Mouse (Mus musculus) heart, embryonic 16.5 days (tissue): ENCODE measurements at regions not wholly inside any gene's neighbourhood (a gene's known extent, or its start where the extent isn't known, plus 50 kb on each side); places are given as distances from the start of the nearest gene placed in this dataset.
A peak's percentile ranks its signal among the peaks of the same experiment; 100 is the strongest.

Source experiments
- ATAC-seq: fragments of 200-750 bp; cut with Nextera tagmentation; replicated peaks from 2 replicates; pipeline ENCODE4 v1.8.0; 2017; ENCODE audit warnings: moderate number of reproducible peaks; ENCODE audit not compliant: insufficient read depth, low FRiP score; ENCODE audit errors: extremely low read depth
- H3K27ac ChIP-seq: fragments of 300-500 bp; sonication (generic); 2 replicates; pipeline ENCODE4 v1.5.1; 2014; ENCODE audit warnings: mild to moderate bottlenecking, low read length, control low read depth, moderate library complexity
- H3K27me3 ChIP-seq: fragments of 300-500 bp; sonication (generic); 2 replicates; pipeline ENCODE4 v1.6.1; 2014; ENCODE audit warnings: low read length, mixed read lengths; ENCODE audit not compliant: control insufficient read depth, insufficient read depth
- H3K36me3 ChIP-seq: fragments of 300-500 bp; sonication (generic); 2 replicates; pipeline ENCODE4 v1.6.1; 2014; ENCODE audit not compliant: control insufficient read depth, insufficient read depth
- H3K4me1 ChIP-seq: fragments of 300-500 bp; sonication (generic); 2 replicates; pipeline ENCODE4 v1.6.1; 2014; ENCODE audit warnings: low read length, mixed read lengths; ENCODE audit not compliant: control insufficient read depth, insufficient read depth
- H3K4me2 ChIP-seq: fragments of 300-500 bp; sonication (generic); 2 replicates; pipeline ENCODE4 v1.6.1; 2014; ENCODE audit warnings: low read depth, mild to moderate bottlenecking, control low read depth, low read length
- H3K4me3 ChIP-seq: fragments of 300-500 bp; sonication (generic); 2 replicates; pipeline ENCODE4 v1.5.1; 2014; ENCODE audit warnings: mild to moderate bottlenecking, control low read depth, low read length
- H3K9ac ChIP-seq: fragments of 300-500 bp; sonication (generic); 2 replicates; pipeline ENCODE4 v1.6.1; 2014; ENCODE audit warnings: low read length, control low read depth
- H3K9me3 ChIP-seq: fragments of 300-500 bp; sonication (generic); replicated peaks from 2 replicates; pipeline ENCODE4 v1.6.1; 2016; ENCODE audit warnings: low read length; ENCODE audit not compliant: control insufficient read depth
- WGBS: fragments of 180-500 bp; shearing (Covaris S2); extraction: QIAGEN DNeasy Blood & Tissue Kit; methylation state at CpG from one replicate; pipeline ENCODE4 v1.1.7; 2014; 5-methylcytosine and 5-hydroxymethylcytosine counted together

- H3K4me1 ChIP-seq = no peaks in the 10 kb centered on the region
- no peaks in the 10 kb centered on the region for H3K36me3 ChIP-seq
- H3K9me3 ChIP-seq = no peaks in the 10 kb centered on the region
- H3K27me3 ChIP-seq = no peaks in the 10 kb centered on the region
- peak overlapping the region; percentile 9; the same call in 1 of the 2 replicates for H3K27ac ChIP-seq
- no peak overlapping the region for H3K4me2 ChIP-seq
- ATAC-seq = peak; percentile 69; the same call in 1 of the 2 replicates
- H3K9ac ChIP-seq = no peak overlapping the region
- no peak overlapping the region for H3K4me3 ChIP-seq
- 26% methylated on average over 4 of the region's 4 CpGs for WGBS
Measured at GRCm38 (mm10) chrX:166931048-166931447, 278.1 kb downstream of the Tmsb4x start.

DNA sequence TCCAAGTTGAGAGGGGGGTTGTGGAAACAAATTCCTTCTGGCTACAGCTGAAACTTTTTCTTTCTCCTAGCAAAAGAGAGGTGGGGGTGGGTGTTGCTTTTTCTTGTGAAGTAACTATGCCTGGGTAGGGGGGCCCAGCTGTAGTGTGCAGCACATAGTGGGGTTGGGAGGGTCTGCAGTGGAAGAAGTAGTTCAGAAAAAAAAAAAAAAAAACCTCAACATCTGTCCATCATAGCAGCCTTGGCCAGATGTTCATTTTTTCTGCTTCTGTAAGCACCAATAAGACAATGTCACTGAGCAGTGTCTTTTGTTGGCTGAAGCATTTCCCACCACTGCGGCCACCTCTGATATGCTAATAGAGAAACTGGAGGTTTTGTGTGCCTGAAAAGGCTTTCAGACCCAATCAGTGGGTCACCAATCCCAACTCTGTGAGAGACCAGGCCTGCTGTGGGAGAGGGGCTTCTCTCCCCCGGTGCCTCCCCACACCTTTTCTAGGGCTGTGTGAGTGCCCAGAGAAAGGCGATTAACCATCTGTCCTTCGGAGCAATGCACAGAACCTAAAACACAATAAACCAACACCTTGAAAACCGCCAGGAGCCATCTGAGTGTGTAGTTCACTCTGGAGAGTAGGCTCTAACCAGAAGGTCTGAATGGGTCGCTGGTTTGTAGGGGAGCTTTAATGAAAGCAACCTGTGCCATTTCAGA, 279.2 kb downstream of the Tmsb4x start:
- Histone ChIP-seq H3K4me2 (no peak overlapping the region), H3K4me3 (no peak overlapping the region), H3K27ac (no peak overlapping the region), H3K9me3 (no peaks in the 10 kb centered on the region), H3K9ac (no peak overlapping the region), H3K4me1 (no peaks in the 10 kb centered on the region), H3K36me3 (no peaks in the 10 kb centered on the region), H3K27me3 (no peaks in the 10 kb centered on the region)
- ATAC-seq = no peak
- WGBS = 68% methylated on average over 6 of the region's 6 CpGs

GRCm38 (mm10) chrX:166915356-166915953, 293.7 kb downstream of the Tmsb4x start:
- WGBS = 69% methylated on average over 2 of the region's 2 CpGs
- Histone ChIP-seq H3K4me2 (no peak overlapping the region), H3K4me1 (no peaks in the 10 kb centered on the region), H3K9ac (no peak overlapping the region), H3K9me3 (no peaks in the 10 kb centered on the region), H3K27ac (no peak overlapping the region), H3K27me3 (no peaks in the 10 kb centered on the region), H3K4me3 (no peak overlapping the region), H3K36me3 (no peaks in the 10 kb centered on the region)
- ATAC-seq = no peak

- 59% methylated on average over 6 of the region's 6 CpGs for WGBS
Measured at GRCm38 (mm10) chrX:166906602-166907001, 302.5 kb downstream of the Tmsb4x start.

DNA sequence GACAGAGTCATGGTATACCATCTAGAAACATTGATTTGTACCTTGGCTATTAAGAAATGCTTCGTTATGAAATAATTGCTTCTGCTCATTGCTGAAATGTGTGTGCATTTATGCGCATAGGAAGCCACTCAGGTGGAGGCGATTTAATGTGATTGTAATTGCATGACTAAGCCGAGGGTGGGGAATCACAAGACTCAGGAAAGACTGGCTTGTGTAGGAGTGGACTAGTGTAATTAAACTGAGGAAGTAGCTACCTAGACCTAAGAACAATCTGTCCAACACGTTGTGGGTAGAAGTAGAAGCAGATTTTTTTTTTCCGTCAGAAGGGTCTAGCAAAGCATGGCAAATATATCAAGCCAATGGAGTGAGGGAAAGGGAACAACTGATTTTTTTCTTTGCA, 308.4 kb downstream of the Tmsb4x start:
- ATAC-seq = no peak
- no peaks in the 10 kb centered on the region for H3K36me3 ChIP-seq
- H3K9me3 ChIP-seq = no peaks in the 10 kb centered on the region
- H3K27me3 ChIP-seq = no peaks in the 10 kb centered on the region
- H3K27ac ChIP-seq = no peak overlapping the region
- H3K4me3 ChIP-seq = no peak overlapping the region
- H3K4me2 ChIP-seq = no peak overlapping the region
- no peak overlapping the region for H3K9ac ChIP-seq
- no peaks in the 10 kb centered on the region for H3K4me1 ChIP-seq
- WGBS = 75% methylated on average over 6 of the region's 6 CpGs

More at GRCm38 (mm10) chrX:166906602-166907001, 302.5 kb downstream of the Tmsb4x start:
- Histone ChIP-seq H3K27me3 (no peaks in the 10 kb centered on the region), H3K9ac (no peak overlapping the region), H3K36me3 (no peaks in the 10 kb centered on the region), H3K9me3 (no peaks in the 10 kb centered on the region), H3K4me1 (no peaks in the 10 kb centered on the region), H3K4me3 (no peak overlapping the region), H3K4me2 (no peak overlapping the region), H3K27ac (no peak overlapping the region)
- ATAC-seq = no peak

GRCm38 (mm10) chrX:166895199-166895598, 309.7 kb upstream of the Egfl6 start:
- Histone ChIP-seq H3K4me2 (no peak overlapping the region), H3K9me3 (no peaks in the 10 kb centered on the region), H3K4me1 (0 out of 2 replicates have a peak, but pooled peaks cover 3% of the 10 kb centered on the region), H3K4me3 (no peak overlapping the region), H3K9ac (no peak overlapping the region), H3K27me3 (no peaks in the 10 kb centered on the region), H3K36me3 (no peaks in the 10 kb centered on the region), H3K27ac (0 out of 2 replicates have a peak overlapping the region, but pooled peaks have one; percentile 4)
- 33% methylated on average over 2 of the region's 2 CpGs for WGBS
- peak; percentile 79 for ATAC-seq

GRCm38 (mm10) chrX:166886417-166886816, 300.9 kb upstream of the Egfl6 start:
- no peak for ATAC-seq
- H3K4me2 ChIP-seq = no peak overlapping the region
- H3K9me3 ChIP-seq = no peaks in the 10 kb centered on the region
- H3K9ac ChIP-seq = no peak overlapping the region
- no peaks in the 10 kb centered on the region for H3K27me3 ChIP-seq
- H3K36me3 ChIP-seq = no peaks in the 10 kb centered on the region
- H3K27ac ChIP-seq = no peak overlapping the region
- no peak overlapping the region for H3K4me3 ChIP-seq
- H3K4me1 ChIP-seq = no peaks in the 10 kb centered on the region

- no peak overlapping the region for H3K4me3 ChIP-seq
- H3K27me3 ChIP-seq = no peaks in the 10 kb centered on the region
- H3K36me3 ChIP-seq = no peaks in the 10 kb centered on the region
- no peak for ATAC-seq
- no peaks in the 10 kb centered on the region for H3K4me1 ChIP-seq
- H3K9me3 ChIP-seq = no peaks in the 10 kb centered on the region
- WGBS = 77% methylated on average over 5 of the region's 5 CpGs
- no peak overlapping the region for H3K4me2 ChIP-seq
- H3K9ac ChIP-seq = no peak overlapping the region
- H3K27ac ChIP-seq = no peak overlapping the region
Measured at GRCm38 (mm10) chrX:166869515-166869914, 284.0 kb upstream of the Egfl6 start.

DNA sequence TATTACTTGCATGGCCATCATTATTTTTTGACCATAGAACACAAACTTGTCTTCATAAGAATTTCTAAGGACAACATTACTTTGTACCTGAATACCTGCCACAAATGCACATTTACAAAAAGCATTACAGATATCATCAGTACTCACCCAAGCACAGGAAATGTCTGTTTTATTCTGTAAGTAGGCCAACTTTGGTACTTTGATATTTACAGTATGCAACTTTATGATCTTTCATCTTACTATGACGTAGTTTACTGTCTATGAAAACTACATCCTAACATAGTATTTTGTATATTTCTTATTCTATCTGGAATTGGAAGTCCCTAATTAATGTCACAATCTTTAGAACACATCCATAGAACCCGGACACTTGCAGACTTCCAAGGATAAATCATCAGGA, 282.2 kb upstream of the Egfl6 start:
- ATAC-seq = no peak
- no peaks in the 10 kb centered on the region for H3K4me1 ChIP-seq

More for the DNA sequence above, 282.2 kb upstream of the Egfl6 start:
- Histone ChIP-seq H3K27me3 (no peaks in the 10 kb centered on the region), H3K9ac (no peak overlapping the region), H3K36me3 (no peaks in the 10 kb centered on the region), H3K4me3 (no peak overlapping the region), H3K27ac (no peak overlapping the region), H3K9me3 (no peaks in the 10 kb centered on the region), H3K4me2 (no peak overlapping the region)
- 67% methylated on average over 2 of the region's 2 CpGs for WGBS
